Mouse (Mus musculus) midbrain, embryonic 16.5 days (tissue): ENCODE measurements around the gene Shoc2. TPM values are rescaled to one million over a fixed set of nuclear protein-coding genes. Genes with fewer than 3 reads are reported as not detected.
A peak's percentile ranks its signal among the peaks of the same experiment; 100 is the strongest.
"Not testable (repeated sequence)": the region's sequence is repeated elsewhere in the genome, so short reads cannot be mapped to it uniquely, and the experiment has no call there.

Experiments
- ATAC-seq: fragments of 200-750 bp; cut with Nextera tagmentation; 2 replicates; pipeline ENCODE4 v1.8.0; 2017; ENCODE audit warnings: moderate TSS enrichment
- H3K27ac ChIP-seq: fragments of 300-500 bp; sonication (generic); 2 replicates; pipeline ENCODE4 v1.5.1; 2014; ENCODE audit warnings: mild to moderate bottlenecking, low read length, mixed read lengths
- H3K27me3 ChIP-seq: fragments of 300-500 bp; sonication (generic); 2 replicates; pipeline ENCODE4 v1.6.1; 2014; ENCODE audit warnings: low read depth, low read length, mixed read lengths; ENCODE audit not compliant: control insufficient read depth, insufficient read depth
- H3K36me3 ChIP-seq: fragments of 300-500 bp; sonication (generic); 2 replicates; pipeline ENCODE4 v1.6.1; 2014; ENCODE audit warnings: mild to moderate bottlenecking, low read length, moderate library complexity, mixed read lengths; ENCODE audit not compliant: control insufficient read depth, insufficient read depth
- H3K4me1 ChIP-seq: fragments of 300-500 bp; sonication (generic); 2 replicates; pipeline ENCODE4 v1.6.1; 2014; ENCODE audit warnings: mild to moderate bottlenecking, low read length, mixed read lengths; ENCODE audit not compliant: control insufficient read depth, insufficient read depth
- H3K4me2 ChIP-seq: fragments of 300-500 bp; sonication (generic); 2 replicates; pipeline ENCODE4 v1.6.1; 2014; ENCODE audit warnings: mild to moderate bottlenecking, low read length, mixed read lengths
- H3K4me3 ChIP-seq: fragments of 300-500 bp; sonication (generic); 2 replicates; pipeline ENCODE4 v1.5.1; 2014; ENCODE audit warnings: low read depth, mild to moderate bottlenecking, low read length, moderate library complexity, mixed read lengths
- H3K9ac ChIP-seq: fragments of 300-500 bp; sonication (generic); 2 replicates; pipeline ENCODE4 v1.6.1; 2014; ENCODE audit warnings: low read depth, low read length, mixed read lengths
- H3K9me3 ChIP-seq: fragments of 300-500 bp; sonication (generic); replicated peaks from 2 replicates; pipeline ENCODE4 v1.6.1; 2014; ENCODE audit warnings: mild to moderate bottlenecking, low read length, mixed read lengths; ENCODE audit not compliant: control insufficient read depth, poor library complexity, severe bottlenecking
- WGBS: fragments of 180-500 bp; shearing (Covaris S2); extraction: QIAGEN DNeasy Blood & Tissue Kit; methylation state at CpG from one replicate; pipeline ENCODE4 v1.1.7; 2014; 5-methylcytosine and 5-hydroxymethylcytosine counted together
- polyA plus RNA-seq: library from polyadenylated mRNA; unstranded; fragments of >200 nt; fragmentation: Nextera tagmentation; extraction: Ambion mirVana; gene quantifications from 2 replicates; pipeline ENCODE4 v1.2.1, GENCODE M21; 2015

The Shoc2 gene
- polyA plus RNA-seq, 1 experiment from 2014 or later = 60.8 TPM

- Histone ChIP-seq H3K9me3 (no peaks in the 10 kb centered on the region), H3K27me3 (no peaks in the 10 kb centered on the region), H3K27ac (peak overlapping the region; percentile 99), H3K4me3 (peak overlapping the region; percentile 94), H3K36me3 (no peaks in the 10 kb centered on the region), H3K9ac (peak overlapping the region; percentile 92), H3K4me2 (peak overlapping the region; percentile 77), H3K4me1 (peaks cover 27% of the 10 kb centered on the region)
- peak; percentile 22 for ATAC-seq
- WGBS = under 1% methylated on average over 37 of the region's 69 CpGs
These were observed 1.3 kb downstream of the Shoc2 start for GRCm38 (mm10) chr19:53945171-53946042.

- H3K9me3 ChIP-seq = no peaks in the 10 kb centered on the region
- H3K4me3 ChIP-seq = no peak overlapping the region
- H3K4me2 ChIP-seq = no peak overlapping the region
- WGBS = 94% methylated on average over 2 of the region's 2 CpGs
- H3K27me3 ChIP-seq = no peaks in the 10 kb centered on the region
- ATAC-seq = no peak
- no peak overlapping the region for H3K9ac ChIP-seq
- no peaks in the 10 kb centered on the region for H3K36me3 ChIP-seq
- no peak overlapping the region for H3K27ac ChIP-seq
- no peaks in the 10 kb centered on the region for H3K4me1 ChIP-seq
These were observed 13.4 kb downstream of the Shoc2 start for GRCm38 (mm10) chr19:53957513-53957912.

- Histone ChIP-seq H3K4me3 (no peak overlapping the region), H3K9me3 (no peaks in the 10 kb centered on the region), H3K4me1 (no peaks in the 10 kb centered on the region), H3K27me3 (no peaks in the 10 kb centered on the region), H3K36me3 (no peaks in the 10 kb centered on the region), H3K9ac (no peak overlapping the region), H3K27ac (no peak overlapping the region), H3K4me2 (no peak overlapping the region)
- no peak for ATAC-seq
- WGBS = 90% methylated on average over 4 of the region's 4 CpGs
These were observed 18.4 kb downstream of the Shoc2 start for GRCm38 (mm10) chr19:53962511-53962910.

GRCm38 (mm10) chr19:53964347-53964746 is 20.2 kb downstream of the Shoc2 start:
- ATAC-seq, H3K9ac ChIP-seq, H3K27ac ChIP-seq, H3K9me3 ChIP-seq, H3K27me3 ChIP-seq, H3K36me3 ChIP-seq, H3K4me1 ChIP-seq, H3K4me2 ChIP-seq, H3K4me3 ChIP-seq: not testable (repeated sequence)
- 97% methylated on average over 3 of the region's 3 CpGs for WGBS

- ATAC-seq = no peak
- WGBS = 89% methylated on average over 10 of the region's 10 CpGs
- Histone ChIP-seq H3K4me3 (no peak overlapping the region), H3K36me3 (no peaks in the 10 kb centered on the region), H3K4me1 (no peaks in the 10 kb centered on the region), H3K9ac (no peak overlapping the region), H3K27me3 (no peaks in the 10 kb centered on the region), H3K4me2 (no peak overlapping the region), H3K9me3 (no peaks in the 10 kb centered on the region), H3K27ac (no peak overlapping the region)
These were observed 21.0 kb downstream of the Shoc2 start for GRCm38 (mm10) chr19:53964910-53965633.

GRCm38 (mm10) chr19:53969226-53969625 is 25.1 kb downstream of the Shoc2 start:
- Histone ChIP-seq H3K4me3 (no peak overlapping the region), H3K36me3 (no peaks in the 10 kb centered on the region), H3K27ac (no peak overlapping the region), H3K9me3 (no peaks in the 10 kb centered on the region), H3K9ac (no peak overlapping the region), H3K4me2 (no peak overlapping the region), H3K27me3 (no peaks in the 10 kb centered on the region), H3K4me1 (no peaks in the 10 kb centered on the region)
- ATAC-seq = no peak
- WGBS = 90% methylated on average over 3 of the region's 3 CpGs

- no peak overlapping the region for H3K4me3 ChIP-seq
- H3K27me3 ChIP-seq = no peaks in the 10 kb centered on the region
- no peak overlapping the region for H3K9ac ChIP-seq
- 88% methylated on average over 7 of the region's 7 CpGs for WGBS
- no peaks in the 10 kb centered on the region for H3K36me3 ChIP-seq
- H3K4me1 ChIP-seq = no peaks in the 10 kb centered on the region
- H3K9me3 ChIP-seq = no peaks in the 10 kb centered on the region
- no peak overlapping the region for H3K4me2 ChIP-seq
- ATAC-seq = no peak
- H3K27ac ChIP-seq = no peak overlapping the region
These were observed 27.8 kb downstream of the Shoc2 start for GRCm38 (mm10) chr19:53971938-53972337.

GRCm38 (mm10) chr19:53973656-53974055 is 29.6 kb downstream of the Shoc2 start:
- Histone ChIP-seq H3K9ac (no peak overlapping the region), H3K9me3 (peaks cover 3% of the 10 kb centered on the region; the same call in 1 of the 2 replicates), H3K4me2 (no peak overlapping the region), H3K27me3 (no peaks in the 10 kb centered on the region), H3K27ac (no peak overlapping the region), H3K36me3 (no peaks in the 10 kb centered on the region), H3K4me3 (no peak overlapping the region), H3K4me1 (no peaks in the 10 kb centered on the region)
- no peak for ATAC-seq
- WGBS = 81% methylated on average over 1 of the region's 1 CpGs

GRCm38 (mm10) chr19:53982041-53982440 is 37.9 kb downstream of the Shoc2 start:
- Histone ChIP-seq H3K9me3 (peaks cover 2% of the 10 kb centered on the region; the same call in 1 of the 2 replicates), H3K4me2 (no peak overlapping the region), H3K4me1 (no peaks in the 10 kb centered on the region), H3K9ac (no peak overlapping the region), H3K27me3 (no peaks in the 10 kb centered on the region), H3K4me3 (no peak overlapping the region), H3K27ac (no peak overlapping the region), H3K36me3 (no peaks in the 10 kb centered on the region)
- WGBS = 83% methylated on average over 3 of the region's 3 CpGs
- no peak for ATAC-seq
